Mouse (Mus musculus) layer of hippocampus, adult 2 months (tissue): ENCODE measurements at regions not wholly inside any gene's neighbourhood (a gene's known extent, or its start where the extent isn't known, plus 50 kb on each side); places are given as distances from the start of the nearest gene placed in this dataset.

Experiments used
- DNase-seq, 2 experiments: peaks; one replicate each; pipeline ENCODE4 v3.0.0; 2022; ENCODE audit warnings: low spot score in 2 of 2
- H3K27ac ChIP-seq: fragments of 200-600 bp; 2 replicates; pipeline ENCODE4 v1.8.1; 2022
- H3K4me3 ChIP-seq: fragments of 200-600 bp; 2 replicates; pipeline ENCODE4 v1.8.1; 2022; ENCODE audit warnings: mild to moderate bottlenecking
- CTCF ChIP-seq: fragments of 200-600 bp; conservative IDR thresholded peaks from 2 replicates; pipeline ENCODE4 v1.8.1; 2022; ENCODE audit warnings: antibody characterized with exemption, mild to moderate bottlenecking, moderate library complexity

DNA sequence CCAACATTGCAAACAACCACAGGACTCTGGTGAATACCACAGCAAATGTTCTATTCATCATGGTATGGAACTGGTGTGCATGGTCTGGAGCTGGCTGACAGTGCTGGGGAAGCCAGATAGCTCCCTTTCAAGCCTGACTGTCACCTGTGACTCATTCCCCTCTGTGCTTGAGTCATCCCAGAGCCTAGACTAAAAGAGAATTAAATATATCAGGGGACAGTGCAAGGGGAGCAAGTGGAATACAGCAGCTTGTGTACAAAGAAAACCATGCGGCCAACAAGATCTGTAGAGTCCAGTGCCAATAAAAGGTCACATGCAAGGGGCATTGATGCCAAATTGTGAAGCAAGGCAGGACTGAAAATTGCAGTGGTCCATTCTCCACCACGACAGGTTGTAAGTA, 117.7 kb downstream of the Pah start:
- no peak for DNase-seq
- TF ChIP-seq CTCF = no peak
- Histone ChIP-seq H3K4me3 (no peak overlapping the region), H3K27ac (no peak overlapping the region)

DNA sequence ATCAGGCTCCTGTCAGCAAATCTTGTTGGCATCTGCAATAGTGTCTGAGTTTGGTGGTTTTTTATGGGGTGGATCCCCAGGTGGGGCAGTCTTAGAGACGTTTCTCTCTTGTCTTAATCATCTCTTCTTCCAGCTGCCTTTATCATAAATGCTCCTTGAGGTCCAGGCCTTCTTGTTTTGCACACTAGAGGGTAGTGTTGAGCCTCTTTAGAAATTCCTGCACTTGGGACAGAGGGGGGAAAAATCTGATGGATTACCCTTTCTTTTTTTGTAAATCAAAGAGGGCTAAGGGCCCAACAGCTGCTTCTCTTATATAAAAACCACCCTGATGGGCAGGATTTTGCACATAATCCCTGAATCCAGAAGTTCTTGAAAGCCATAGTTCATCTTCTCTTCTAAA, 127.5 kb downstream of the Pah start:
- Histone ChIP-seq H3K27ac (no peak overlapping the region), H3K4me3 (no peak overlapping the region)
- peak; percentile 85 for TF ChIP-seq CTCF
- peak; percentile 16 to 62 for DNase-seq

DNA sequence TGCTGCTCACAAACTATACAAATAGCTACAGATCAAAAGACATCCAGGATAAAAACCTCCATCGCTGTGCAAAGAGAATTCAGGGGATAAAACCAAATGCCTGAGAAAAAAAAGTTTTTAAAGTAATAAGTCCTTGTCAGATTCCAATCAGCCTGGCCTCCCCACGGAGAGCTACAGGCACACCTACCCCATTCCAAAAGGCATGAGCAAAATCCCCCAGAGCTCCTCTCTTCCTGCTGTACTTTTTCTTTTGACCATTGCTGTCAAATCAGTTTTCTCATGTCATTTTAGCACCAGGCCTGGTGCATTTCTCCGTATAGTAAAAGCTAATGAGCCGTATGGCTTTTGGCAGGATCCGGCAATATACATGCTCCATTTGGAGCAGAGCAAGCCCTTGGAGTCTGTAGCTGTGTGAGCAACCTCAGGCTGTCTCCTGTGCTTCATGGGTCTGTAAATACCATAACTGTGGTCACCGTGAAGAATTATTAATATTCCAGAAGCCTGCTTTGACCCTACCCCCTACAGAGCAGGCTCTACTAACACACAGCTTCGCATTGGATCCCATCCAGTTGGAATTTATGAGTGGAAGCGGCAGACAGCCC, 130.6 kb downstream of the Pah start:
- TF ChIP-seq CTCF = no peak
- Histone ChIP-seq H3K4me3 (no peak overlapping the region), H3K27ac (no peak overlapping the region)
- DNase-seq = no peak

DNA sequence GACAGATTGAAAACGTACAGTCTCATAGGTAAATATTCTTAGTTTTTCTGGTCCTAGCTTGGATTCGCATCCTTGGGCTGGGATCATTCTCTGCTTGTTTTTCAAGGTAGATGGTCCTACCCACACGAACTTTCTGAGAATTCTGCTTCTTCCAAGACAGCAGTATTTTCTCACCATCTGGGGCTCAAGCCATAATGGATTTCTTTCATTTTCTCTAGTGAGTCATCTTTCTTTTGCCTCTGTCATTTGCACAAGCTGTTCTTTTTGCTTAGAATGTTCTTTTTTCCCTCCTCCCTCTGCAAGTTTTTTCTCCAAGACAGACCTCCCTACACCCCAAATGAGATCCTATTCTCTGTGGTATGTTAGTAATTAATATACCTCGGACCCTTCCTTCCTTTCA, 132.5 kb downstream of the Pah start:
- Histone ChIP-seq H3K4me3 (no peak overlapping the region), H3K27ac (no peak overlapping the region)
- peak in 1 of 2 experiments; percentile 37 for DNase-seq
- TF ChIP-seq CTCF = no peak

DNA sequence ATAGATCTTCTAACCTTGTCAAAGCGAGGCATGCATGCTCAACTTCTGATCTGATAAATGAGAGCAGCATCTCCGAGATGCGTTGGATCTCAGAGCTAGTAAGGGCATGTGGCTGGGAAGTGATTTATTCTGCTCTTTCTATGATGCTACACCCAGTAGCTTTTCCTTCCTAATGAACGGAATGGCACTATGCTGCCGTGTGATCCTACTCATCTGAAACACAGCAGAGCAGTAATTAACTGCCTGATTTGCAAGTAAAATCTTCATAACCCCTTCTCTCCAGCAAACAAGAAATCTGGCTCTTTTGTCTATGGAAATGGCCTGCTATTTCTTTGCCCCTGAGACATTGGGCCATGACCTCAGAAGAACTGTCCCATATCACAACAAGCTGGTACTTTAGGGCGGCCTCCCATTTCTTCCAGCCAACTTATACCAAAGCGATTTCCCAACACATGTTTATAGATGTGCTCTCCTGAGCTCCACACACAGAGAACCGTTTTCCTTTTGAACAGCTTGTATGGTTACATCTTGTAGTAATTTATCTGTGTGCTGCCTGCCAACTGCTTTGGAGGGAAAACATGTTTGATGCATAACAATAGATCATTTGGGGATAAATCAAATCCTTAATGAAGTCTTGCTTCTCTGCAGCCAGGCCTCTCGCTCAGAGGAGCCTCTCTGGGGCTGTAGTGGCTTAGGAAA, 144.6 kb downstream of the Pah start:
- no peak overlapping the region for H3K27ac ChIP-seq

DNA sequence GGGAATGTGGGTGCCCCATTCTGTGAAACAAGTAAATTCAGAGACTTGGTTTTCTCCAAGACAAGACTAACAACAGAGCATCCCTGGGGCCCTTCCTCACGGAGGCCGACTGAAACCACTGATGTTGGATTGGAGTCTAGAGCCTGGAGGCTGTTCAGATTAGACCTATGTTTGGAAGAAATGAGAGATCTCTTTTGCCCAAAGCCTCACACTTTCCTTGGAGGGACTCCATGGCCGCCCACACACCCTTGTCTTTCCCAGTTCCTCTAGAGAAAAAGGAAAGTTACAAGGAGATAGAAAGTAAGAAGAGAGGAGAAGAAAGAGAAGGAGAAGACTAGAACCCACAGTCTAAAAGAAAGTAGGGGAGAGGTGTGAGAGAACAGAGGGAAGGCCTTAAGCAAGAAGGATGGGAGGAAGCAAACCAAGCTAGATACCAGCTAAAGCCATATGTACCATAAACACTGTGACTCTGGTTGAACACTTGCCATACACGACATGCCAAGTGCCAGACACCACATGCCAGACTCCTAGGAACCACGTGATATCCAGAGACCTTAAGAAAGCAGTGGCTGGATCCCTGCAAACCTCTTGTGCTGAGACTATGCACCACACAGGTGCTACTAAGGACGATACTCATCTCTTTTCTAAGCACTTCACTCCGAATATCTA, 145.3 kb downstream of the Pah start:
- no peak for DNase-seq
- Histone ChIP-seq H3K27ac (no peak overlapping the region), H3K4me3 (no peak overlapping the region)
- TF ChIP-seq CTCF = no peak

More for the DNA sequence above, 144.6 kb downstream of the Pah start:
- no peak for TF ChIP-seq CTCF
- no peak overlapping the region for H3K4me3 ChIP-seq
- peak in 1 of 2 experiments; percentile 5 for DNase-seq

DNA sequence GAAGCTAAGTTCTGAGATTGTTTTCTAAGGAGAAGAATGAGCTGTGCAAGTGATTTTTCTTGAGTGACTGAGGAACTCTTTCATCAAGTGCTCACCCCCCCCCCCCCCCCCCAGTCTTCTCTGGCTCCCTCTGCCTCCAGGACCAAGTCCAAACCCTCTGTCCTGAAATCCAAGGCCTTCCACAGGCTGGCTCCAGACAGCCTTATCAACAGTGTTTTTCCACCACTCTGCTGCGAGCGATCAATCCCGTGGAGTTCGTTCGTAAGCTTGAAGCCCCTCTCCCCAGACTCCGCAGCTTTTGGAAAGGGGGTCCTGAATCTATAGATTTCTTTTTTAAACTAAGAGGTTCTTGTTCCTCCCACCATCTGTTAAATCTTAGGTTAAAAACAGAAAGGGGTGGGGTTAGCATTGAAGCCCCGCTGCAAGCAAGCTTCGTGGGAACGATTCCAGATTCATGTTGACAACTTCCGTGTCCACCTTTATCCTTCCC, 146.1 kb downstream of the Pah start:
- Histone ChIP-seq H3K27ac (no peak overlapping the region), H3K4me3 (no peak overlapping the region)
- no peak for DNase-seq
- no peak for TF ChIP-seq CTCF

DNA sequence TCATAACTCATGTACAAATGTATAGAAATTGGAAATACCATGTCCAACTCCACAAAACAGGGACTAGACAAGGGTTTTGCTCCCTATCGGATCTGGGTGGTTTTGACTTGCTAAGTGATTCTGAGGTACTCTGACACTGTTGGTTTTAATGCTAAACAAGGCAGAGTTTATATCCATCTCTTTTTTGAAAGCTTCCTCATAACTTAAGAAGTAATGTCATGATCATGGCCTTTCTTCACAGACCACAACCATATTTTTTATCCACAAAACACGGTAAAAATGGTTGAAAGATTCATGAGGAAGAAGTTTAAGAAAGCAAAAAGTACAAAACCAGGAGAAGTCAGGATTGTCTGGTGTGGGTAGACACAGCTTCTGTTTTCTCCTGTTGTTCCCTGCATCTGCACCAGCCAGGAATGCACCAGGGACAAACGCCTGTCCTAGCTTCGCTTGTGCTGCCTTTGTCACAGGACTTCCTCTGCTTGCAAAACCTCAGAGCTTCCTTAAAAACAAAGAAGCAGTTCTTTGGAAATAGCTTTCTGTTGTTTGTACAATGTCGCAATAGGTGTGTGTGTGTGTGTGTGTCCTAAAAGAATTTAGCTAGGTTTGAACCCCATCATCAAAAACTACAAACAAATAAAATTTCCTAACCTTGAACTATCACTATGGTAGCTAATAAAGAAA, 153.3 kb downstream of the Pah start:
- no peak overlapping the region for H3K27ac ChIP-seq
- TF ChIP-seq CTCF = no peak
- no peak overlapping the region for H3K4me3 ChIP-seq
- DNase-seq = no peak

DNA sequence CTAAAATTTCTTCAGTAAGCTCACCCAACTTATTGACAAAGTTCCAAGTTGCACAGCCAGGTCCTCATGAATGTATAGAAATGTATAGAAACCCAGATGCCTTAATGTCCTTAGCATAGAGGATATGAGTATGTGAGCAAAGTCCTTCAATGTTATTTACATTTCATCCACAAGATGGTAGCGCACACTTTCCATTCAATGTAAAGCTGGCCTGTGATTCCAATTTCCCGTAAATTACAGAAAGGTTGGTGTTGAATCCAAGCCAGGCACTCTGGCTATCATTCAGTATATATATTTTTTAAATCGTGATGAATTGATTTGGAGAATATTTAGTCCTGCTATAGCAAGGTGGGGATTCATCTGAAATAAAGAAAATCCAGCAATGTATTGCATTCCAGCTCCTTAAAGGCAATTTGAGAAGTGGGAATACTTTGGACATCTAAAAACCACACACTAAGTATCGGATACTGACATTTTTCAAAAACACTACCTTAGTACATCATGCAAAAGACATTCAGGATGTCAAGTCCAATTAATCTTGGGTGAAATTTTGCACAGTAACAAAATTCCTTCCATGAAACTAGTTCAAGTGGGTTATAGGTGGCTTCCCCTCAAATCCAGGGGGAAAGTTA, 154.6 kb downstream of the Pah start:
- H3K4me3 ChIP-seq = no peak overlapping the region
- H3K27ac ChIP-seq = no peak overlapping the region
- no peak for DNase-seq
- peak; percentile 50 for TF ChIP-seq CTCF

DNA sequence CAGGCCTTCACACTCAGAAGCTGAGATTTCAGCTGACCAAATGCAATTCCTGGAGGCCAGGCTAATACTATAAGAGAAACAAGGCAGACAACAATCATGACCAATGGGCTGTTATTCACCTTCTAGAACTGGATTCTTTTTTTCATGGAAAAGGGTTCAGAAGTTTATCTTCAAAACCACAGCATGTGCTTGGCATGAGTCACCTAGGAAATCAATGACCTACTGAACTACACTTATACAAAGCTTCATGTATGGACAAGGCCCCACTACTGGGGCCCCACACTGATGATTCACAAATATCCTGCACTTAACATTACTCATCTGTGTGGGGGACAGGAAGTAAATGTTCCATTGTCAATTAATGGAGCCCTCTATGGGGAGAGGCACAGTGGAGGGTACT, 157.4 kb downstream of the Pah start:
- no peak for TF ChIP-seq CTCF
- DNase-seq = no peak
- Histone ChIP-seq H3K27ac (no peak overlapping the region), H3K4me3 (no peak overlapping the region)

DNA sequence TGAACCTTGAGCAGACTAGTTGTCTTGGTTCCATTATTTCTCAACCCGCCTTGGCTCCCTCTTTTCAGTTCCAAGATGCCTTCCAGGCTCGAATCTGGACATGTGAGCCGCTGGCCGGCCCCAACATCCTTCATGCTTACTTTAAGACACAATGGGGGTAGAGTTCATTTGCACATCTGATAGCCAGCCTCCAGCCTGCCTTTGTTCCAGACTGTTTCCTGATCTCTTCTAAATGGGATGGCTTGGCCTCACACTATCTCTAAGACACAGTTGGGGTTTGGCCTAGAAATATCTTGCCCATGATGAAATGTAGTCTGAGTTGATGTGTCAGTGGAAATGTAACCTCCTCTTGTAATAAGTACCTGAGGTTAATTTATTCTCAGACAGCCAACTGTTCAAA, 164.7 kb downstream of the Pah start:
- TF ChIP-seq CTCF = no peak
- Histone ChIP-seq H3K4me3 (no peak overlapping the region), H3K27ac (no peak overlapping the region)
- DNase-seq = no peak

DNA sequence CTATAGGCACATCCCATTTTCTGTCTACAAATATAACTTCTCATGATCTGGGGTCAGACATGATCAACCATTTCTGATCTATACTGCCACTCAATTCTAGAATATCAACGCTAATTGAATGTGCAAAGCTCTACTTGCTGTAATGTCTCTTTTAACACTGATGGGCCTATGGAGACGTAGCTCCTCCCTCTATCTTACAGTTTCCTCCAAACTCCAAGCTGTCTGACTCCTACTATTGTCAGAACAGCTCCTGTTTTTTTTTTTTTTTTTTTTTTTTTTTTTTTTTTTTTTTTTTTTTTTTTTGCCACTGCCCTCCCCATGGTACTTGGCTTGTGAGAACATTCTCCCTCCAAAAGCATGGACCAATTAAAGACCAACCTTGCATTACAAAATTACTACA, 165.2 kb downstream of the Pah start:
- TF ChIP-seq CTCF = no peak
- no peak overlapping the region for H3K4me3 ChIP-seq
- no peak overlapping the region for H3K27ac ChIP-seq
- no peak for DNase-seq

DNA sequence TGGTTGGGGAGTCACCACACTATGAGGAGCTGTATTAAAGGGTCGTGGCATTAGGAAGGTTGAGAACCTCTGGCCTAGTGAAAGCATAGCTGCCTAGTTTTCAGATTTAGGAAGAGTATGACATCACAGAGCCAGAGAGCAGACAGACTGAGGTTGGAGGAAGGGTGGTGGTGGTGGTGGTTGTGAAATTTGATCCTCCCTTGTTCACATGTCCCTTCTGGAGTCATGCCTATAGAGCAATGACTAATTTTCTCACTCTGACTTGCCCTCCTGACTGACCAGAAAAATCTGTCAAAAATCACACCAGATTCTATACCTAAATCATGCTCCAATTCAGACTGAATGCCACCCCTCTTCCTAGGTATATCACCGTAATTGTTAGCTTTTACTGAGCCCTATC, 166.2 kb downstream of the Pah start:
- no peak for TF ChIP-seq CTCF
- no peak for DNase-seq
- Histone ChIP-seq H3K27ac (no peak overlapping the region), H3K4me3 (no peak overlapping the region)
